Mouse (Mus musculus) CD4-positive helper T cell, adult 2 months (primary cell): ENCODE measurements around the gene Fkbp1a.

ENCODE experiments used
- DNase-seq: peaks from one replicate; pipeline ENCODE4 v3.0.0-alpha.2; 2012; ENCODE audit warnings: low read depth, missing footprints, low spot score

Fkbp1a gene

GRCm38 (mm10) chr2:151546571-151546970 is 4.3 kb downstream of the Fkbp1a start:
- no peak for DNase-seq

- DNase-seq: no peak
Measured at GRCm38 (mm10) chr2:151549615-151550121, 7.4 kb downstream of the Fkbp1a start.

- DNase-seq: peak; percentile 77
Measured at GRCm38 (mm10) chr2:151562930-151563921, 20.9 kb downstream of the Fkbp1a start.

DNA sequence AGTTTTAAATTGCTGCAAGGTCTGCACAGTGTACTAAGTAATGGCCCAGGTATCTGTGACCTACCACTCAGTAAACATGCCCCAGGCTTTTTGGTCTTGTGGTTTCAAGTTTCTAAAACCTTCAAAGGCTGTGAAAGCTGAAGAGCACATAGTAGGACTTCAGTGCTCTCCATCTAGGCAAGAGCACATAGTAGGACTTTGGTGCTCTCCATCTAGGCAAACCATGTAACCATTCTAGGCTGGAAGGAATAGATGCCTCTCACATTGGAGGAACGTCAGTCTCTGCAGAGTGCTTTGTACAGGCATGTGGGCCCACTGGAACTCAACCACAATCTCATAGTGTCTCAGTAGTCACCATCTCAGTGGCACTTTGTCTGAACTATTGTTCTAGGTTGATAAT is 21.7 kb downstream of the Fkbp1a start:
- DNase-seq: peak; percentile 15

GRCm38 (mm10) chr2:151564986-151565385 is 22.7 kb downstream of the Fkbp1a start:
- peak; percentile 20 for DNase-seq

DNA sequence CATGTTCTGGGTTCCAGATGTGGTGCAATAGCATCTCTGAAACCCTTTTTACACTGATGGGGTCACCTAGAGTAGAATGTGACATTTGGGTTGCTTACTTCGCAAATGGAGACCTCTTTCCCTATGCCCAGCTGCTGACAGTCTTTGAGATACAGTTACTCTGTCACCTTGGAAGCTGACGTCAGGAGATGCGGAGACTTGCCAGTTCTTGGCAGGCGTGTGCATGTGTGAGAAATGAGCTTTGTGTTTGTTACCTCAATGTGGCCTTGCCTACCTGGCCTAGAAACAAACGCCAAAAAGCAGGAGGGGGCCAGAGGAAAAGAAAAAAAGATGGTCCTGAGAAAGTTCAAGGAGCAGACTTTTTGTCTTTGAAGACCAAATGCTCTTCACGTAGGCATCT is 24.6 kb downstream of the Fkbp1a start:
- no peak for DNase-seq

DNA sequence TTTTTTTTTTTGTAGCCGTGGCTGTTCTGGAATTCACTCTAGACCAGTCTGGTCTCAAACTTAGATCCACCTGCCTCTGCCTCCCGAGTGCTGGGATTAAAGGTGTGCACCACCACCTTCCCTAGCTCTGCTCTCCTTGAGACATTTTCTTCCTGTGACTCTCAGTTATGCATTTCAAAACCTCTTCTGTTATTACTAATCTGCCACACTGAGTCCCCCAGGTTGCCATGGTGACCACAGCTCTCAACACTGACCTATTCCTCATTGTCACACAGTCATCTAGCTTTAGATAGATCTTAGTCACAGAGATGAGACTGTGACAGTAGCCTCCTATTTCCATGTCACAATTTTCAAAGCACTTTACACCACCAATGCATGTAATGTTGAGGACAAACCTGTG is 27.2 kb downstream of the Fkbp1a start:
- peak; percentile 72 for DNase-seq

- DNase-seq: peak; percentile 76
Measured at GRCm38 (mm10) chr2:151571873-151572700, 29.8 kb downstream of the Fkbp1a start, which contains the start of gene Sdcbp2. Gene Sdcbp2, plus strand, starts transcription at chr2:151572622.

DNA sequence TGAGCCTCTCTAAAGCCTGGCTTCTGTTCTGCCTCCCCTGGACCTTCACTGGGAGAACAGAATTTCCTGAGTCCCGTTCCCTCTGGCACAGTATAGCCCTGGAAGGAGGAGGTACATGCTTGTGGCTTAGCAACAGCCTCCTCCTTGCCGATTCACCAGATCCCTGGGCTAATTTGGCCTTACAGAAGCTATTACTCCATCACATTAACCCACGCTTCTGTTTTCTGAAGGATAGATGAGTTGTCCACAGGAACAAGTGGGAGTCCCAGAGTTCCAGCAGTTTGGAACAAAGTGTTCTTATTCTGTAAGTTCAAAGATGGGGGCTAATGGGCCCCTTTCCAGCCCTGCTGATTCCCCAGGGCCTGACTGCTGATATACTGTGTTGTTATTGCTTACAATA is 31.4 kb downstream of the Fkbp1a start:
- no peak for DNase-seq

DNA sequence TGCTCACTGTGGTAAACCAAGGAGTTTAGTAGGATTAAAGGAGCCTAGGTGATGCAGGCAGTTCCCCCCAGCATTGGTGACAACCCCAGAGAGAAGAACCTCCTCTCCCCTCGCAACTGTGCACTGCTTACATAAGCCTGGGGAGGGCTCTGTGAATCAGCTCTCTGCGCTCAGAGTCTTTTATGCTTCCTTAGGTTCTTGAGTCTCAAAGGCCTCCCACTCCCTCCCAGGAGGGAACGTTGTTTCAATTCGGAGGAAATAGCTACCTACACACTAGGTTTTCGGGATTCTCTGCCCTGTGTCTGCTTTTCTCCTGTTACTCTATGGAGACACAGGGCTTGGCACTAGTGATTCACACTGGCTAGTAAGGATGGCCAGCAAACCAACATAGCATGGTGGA is 32.3 kb downstream of the Fkbp1a start:
- no peak for DNase-seq

- DNase-seq: peak; percentile 58
Measured at GRCm38 (mm10) chr2:151575119-151575698, 32.9 kb downstream of the Fkbp1a start.

DNA sequence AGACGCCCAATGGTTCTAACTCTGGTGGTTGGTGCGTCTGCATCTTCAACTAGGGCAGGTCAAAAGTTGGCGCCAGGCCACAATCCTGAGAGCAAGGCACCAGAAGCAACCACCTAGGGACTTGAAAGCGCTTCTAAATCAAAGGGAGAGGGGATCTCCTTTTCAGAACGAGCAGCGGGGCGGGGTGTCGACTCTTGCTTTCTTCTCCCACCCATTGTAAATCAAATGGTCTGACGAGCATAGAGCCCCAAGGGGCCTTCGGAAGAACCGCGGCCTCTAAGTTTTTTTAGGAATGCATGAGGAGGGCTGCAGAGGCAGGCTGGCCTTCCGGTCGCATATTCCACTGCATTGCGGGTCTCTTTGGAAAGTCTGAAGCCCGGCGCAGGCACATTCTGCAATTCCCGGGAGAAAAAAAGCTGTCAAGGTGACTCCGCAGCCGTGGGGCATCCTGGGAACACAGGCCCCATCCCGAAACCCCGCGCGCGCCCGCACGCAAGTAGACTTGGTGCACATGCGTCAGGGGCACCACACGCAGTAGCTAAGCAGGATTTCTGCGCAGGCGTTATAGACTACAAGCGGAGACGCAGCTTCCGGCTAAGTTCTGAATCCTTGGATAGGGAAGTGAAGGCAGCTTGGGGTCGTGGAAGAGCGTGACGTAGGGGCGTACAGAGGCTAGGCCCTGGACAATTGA is 33.6 kb downstream of the Fkbp1a start:
- peak; percentile 85 for DNase-seq

DNA sequence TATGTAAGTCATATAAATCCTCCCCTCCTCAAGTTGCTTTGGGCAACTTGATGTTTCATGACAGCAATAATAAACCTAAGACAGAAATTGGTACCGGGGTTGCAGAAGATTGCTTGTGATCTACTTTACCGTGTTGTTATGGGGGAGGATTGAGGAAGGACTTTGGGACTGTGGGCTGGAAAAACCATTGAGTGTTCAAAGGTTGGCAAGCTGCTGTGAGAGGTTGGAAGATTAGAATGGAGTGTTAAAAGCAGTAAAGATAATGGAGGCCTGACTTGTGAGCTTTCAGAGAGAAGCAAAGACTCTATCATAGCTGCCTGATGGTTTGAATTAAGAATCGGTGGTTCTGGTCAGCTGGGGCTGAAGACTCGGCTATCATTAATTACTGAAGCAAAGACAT is 36.9 kb downstream of the Fkbp1a start:
- DNase-seq: no peak

GRCm38 (mm10) chr2:151580945-151581344 is 38.7 kb downstream of the Fkbp1a start:
- DNase-seq: no peak

GRCm38 (mm10) chr2:151585934-151586333 is 43.7 kb downstream of the Fkbp1a start:
- DNase-seq: no peak

- DNase-seq: no peak
Measured at GRCm38 (mm10) chr2:151586807-151587206, 44.5 kb downstream of the Fkbp1a start.

DNA sequence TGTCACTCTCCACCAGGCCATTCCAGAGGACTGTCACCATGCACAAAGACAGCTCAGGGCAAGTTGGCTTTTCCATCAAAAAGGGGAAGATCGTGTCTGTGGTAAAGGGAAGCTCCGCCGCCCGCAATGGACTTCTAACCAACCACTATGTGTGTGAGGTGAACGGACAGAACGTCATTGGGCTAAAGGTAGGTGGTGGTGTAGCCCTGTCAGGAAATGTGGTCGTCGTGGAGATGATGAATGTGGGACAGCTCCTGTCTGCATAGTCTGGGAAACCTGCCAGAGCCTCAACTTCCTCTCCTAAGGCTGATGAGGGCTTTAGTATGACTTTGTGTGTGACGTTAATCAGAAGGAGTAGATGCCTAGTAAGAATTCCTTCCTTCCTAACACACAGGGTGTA is 45.0 kb downstream of the Fkbp1a start:
- no peak for DNase-seq

- no peak for DNase-seq
Measured at GRCm38 (mm10) chr2:151598068-151598467, 55.8 kb downstream of the Fkbp1a start.

- no peak for DNase-seq
Measured at GRCm38 (mm10) chr2:151602106-151602505, 59.8 kb downstream of the Fkbp1a start.

- DNase-seq: no peak
Measured at GRCm38 (mm10) chr2:151603630-151604029, 61.3 kb downstream of the Fkbp1a start.

- DNase-seq: peak; percentile 7
Measured at GRCm38 (mm10) chr2:151605437-151605987, 63.2 kb downstream of the Fkbp1a start.
